ENCODE assay signal across 8 mouse cellular contexts in genomic region chr8:8992461-8993032, GRCm38 (mm10).
A peak's percentile ranks its signal among the peaks of the same experiment; 100 is the strongest.
DNase-seq lines count a peak whose midpoint lies in the region; ATAC-seq and TF ChIP-seq lines count a peak whose summit lies in the region.

No protein-coding gene starts in this region.

- DNase-seq in Patski (ENCODE audit: low read depth, low spot score): no peak
- DNase-seq in cerebellum, adult 9-10 months: peak; percentile 48
- DNase-seq in frontal cortex, postnatal 10 days (ENCODE audit: low spot score in 2 of 2): peak; percentile 53 to 81
- DNase-seq in layer of hippocampus, postnatal 10 days (ENCODE audit: low spot score in 2 of 2): peak; percentile 90 to 91
- DNase-seq in lung, postnatal 10 days: peak; percentile 93
- DNase-seq in right cerebral cortex, adult 18-20 months: peak; percentile 81
- DNase-seq in urinary bladder, postnatal 4 days (ENCODE audit: low spot score in 2 of 2): peak; percentile 60 to 84

- 5% methylated on average over 11 of the region's 11 CpGs for WGBS in hindbrain, embryonic 12.5 days

- no peaks in the 10 kb centered on the region for H3K9me3 ChIP-seq in hindbrain, embryonic 12.5 days (replicated peaks)

- no peak for ATAC-seq in Patski
- ATAC-seq in hindbrain, embryonic 12.5 days (ENCODE audit: low FRiP score): no peak

- H3K4me3 ChIP-seq in hindbrain, embryonic 12.5 days: no peak overlapping the region

- H3K4me2 ChIP-seq in hindbrain, embryonic 12.5 days (replicated peaks): peak overlapping the region; percentile 32

- no peaks in the 10 kb centered on the region for H3K36me3 ChIP-seq in hindbrain, embryonic 12.5 days

- H3K4me1 ChIP-seq in hindbrain, embryonic 12.5 days: peaks cover 43% of the 10 kb centered on the region

- TF ChIP-seq CTCF in Patski (IDR thresholded peaks at IDR 0.05): peak; percentile 68

- in situ Hi-C loops in Patski (cut with MboI; ENCODE audit: low pct_unique_long_range_greater_than_20kb): loop anchor here (5.0 to 25.0 kb wide), 2 partner anchors 320 to 730 kb away; no protein-coding TSS in a partner anchor

- no peak overlapping the region for H3K9ac ChIP-seq in hindbrain, embryonic 12.5 days

- peak overlapping the region; percentile 53 for H3K27ac ChIP-seq in hindbrain, embryonic 12.5 days

- no peaks in the 10 kb centered on the region for H3K27me3 ChIP-seq in Patski
- no peaks in the 10 kb centered on the region for H3K27me3 ChIP-seq in hindbrain, embryonic 12.5 days

- CTCF ChIA-PET in Patski (lab: Charles Lee): interaction anchor here (0.7 to 2.9 kb wide), 27 partner anchors 8 to 718 kb away, joined by 3 to 20 read pairs (median 4); no protein-coding TSS in a partner anchor

- POLR2A ChIA-PET in Patski (lab: Charles Lee): interaction anchor here (0.5 to 0.7 kb wide), 3 partner anchors 163 to 1630 kb away, joined by 3 to 5 read pairs (median 4); no protein-coding TSS in a partner anchor
